Mouse (Mus musculus): ENCODE results near the gene Vps53.

GRCm38 (mm10) chr11:76154200-76154599 is 25.2 kb downstream of the Vps53 start:
- TF ChIP-seq CTCF (IDR thresholded peaks at IDR 0.05), result no peak
- no peak for TF ChIP-seq EP300 (IDR thresholded peaks at IDR 0.05)
